Mouse (Mus musculus): ENCODE data around the gene Gm37419. TPM values are rescaled to one million over a fixed set of nuclear protein-coding genes. Genes with fewer than 3 reads are reported as not detected.

Gene Gm37419
- polyA plus RNA-seq, 1 experiment from 2014 or later, result not detected

GRCm38 (mm10) chr16:23987341-23988156, 733 bp upstream of the Gm37419 start:
- no peaks in the 10 kb centered on the region for H3K36me3 ChIP-seq (replicated peaks)
- H3K27ac ChIP-seq (replicated peaks), result peak overlapping the region; percentile 92
- peaks cover 100% of the 10 kb centered on the region for H3K27me3 ChIP-seq
- ATAC-seq (ENCODE audit: insufficient read depth), result no peak
- under 1% methylated on average over 64 of the region's 64 CpGs for WGBS (ENCODE audit: insufficient replicate concordance)
- H3K9me3 ChIP-seq (replicated peaks), result no peaks in the 10 kb centered on the region
- H3K4me1 ChIP-seq (replicated peaks), result peaks cover 31% of the 10 kb centered on the region
- peak overlapping the region; percentile 91 for H3K4me2 ChIP-seq
- H3K4me3 ChIP-seq (replicated peaks), result peak overlapping the region; percentile 68
- peak overlapping the region; percentile 79 for H3K9ac ChIP-seq

- Histone ChIP-seq H3K9me3 (replicated peaks) (no peaks in the 10 kb centered on the region), H3K36me3 (replicated peaks) (no peaks in the 10 kb centered on the region), H3K4me3 (replicated peaks) (peak overlapping the region; percentile 68), H3K27me3 (peaks cover 99% of the 10 kb centered on the region), H3K4me1 (replicated peaks) (peaks cover 35% of the 10 kb centered on the region), H3K27ac (replicated peaks) (peak overlapping the region; percentile 92), H3K4me2 (peak overlapping the region; percentile 91), H3K9ac (peak overlapping the region; percentile 79)
- ATAC-seq (ENCODE audit: insufficient read depth), result no peak
- WGBS (ENCODE audit: insufficient replicate concordance), result 0% methylated on average over 13 of the region's 13 CpGs
Observed at GRCm38 (mm10) chr16:23988157-23988465, 171 bp upstream of the Gm37419 start.

- 11% methylated on average over 25 of the region's 25 CpGs for WGBS (ENCODE audit: insufficient replicate concordance)
- Histone ChIP-seq H3K9ac (peak overlapping the region; percentile 42), H3K36me3 (replicated peaks) (no peaks in the 10 kb centered on the region), H3K4me1 (replicated peaks) (peaks cover 33% of the 10 kb centered on the region), H3K9me3 (replicated peaks) (no peaks in the 10 kb centered on the region), H3K27me3 (peaks cover 94% of the 10 kb centered on the region), H3K4me2 (peak overlapping the region; percentile 91), H3K4me3 (replicated peaks) (peak overlapping the region; percentile 68), H3K27ac (replicated peaks) (peak overlapping the region; percentile 92)
- ATAC-seq (ENCODE audit: insufficient read depth), result no peak
Observed at GRCm38 (mm10) chr16:23989209-23990160, 1.2 kb downstream of the Gm37419 start.

- Histone ChIP-seq H3K4me2 (peak overlapping the region; percentile 91), H3K36me3 (replicated peaks) (no peaks in the 10 kb centered on the region), H3K27me3 (peaks cover 85% of the 10 kb centered on the region), H3K4me1 (replicated peaks) (peaks cover 33% of the 10 kb centered on the region), H3K4me3 (replicated peaks) (peak overlapping the region; percentile 68), H3K27ac (replicated peaks) (peak overlapping the region; percentile 92), H3K9me3 (replicated peaks) (no peaks in the 10 kb centered on the region), H3K9ac (no peak overlapping the region)
- 37% methylated on average over 11 of the region's 11 CpGs for WGBS (ENCODE audit: insufficient replicate concordance)
- no peak for ATAC-seq (ENCODE audit: insufficient read depth)
Observed at GRCm38 (mm10) chr16:23990161-23990970, 2.1 kb downstream of the Gm37419 start.

GRCm38 (mm10) chr16:23991170-23991569, 2.9 kb downstream of the Gm37419 start:
- 4% methylated on average over 4 of the region's 4 CpGs for WGBS (ENCODE audit: insufficient replicate concordance)
- H3K4me1 ChIP-seq (replicated peaks), result peaks cover 33% of the 10 kb centered on the region
- H3K27ac ChIP-seq (replicated peaks), result no peak overlapping the region
- H3K27me3 ChIP-seq, result peaks cover 77% of the 10 kb centered on the region
- H3K4me2 ChIP-seq, result peak overlapping the region; percentile 17; the same call in 1 of the 2 replicates
- ATAC-seq (ENCODE audit: insufficient read depth), result no peak
- H3K9ac ChIP-seq, result no peak overlapping the region
- H3K4me3 ChIP-seq (replicated peaks), result no peak overlapping the region
- no peaks in the 10 kb centered on the region for H3K36me3 ChIP-seq (replicated peaks)
- no peaks in the 10 kb centered on the region for H3K9me3 ChIP-seq (replicated peaks)

GRCm38 (mm10) chr16:23991846-23992580, 3.7 kb downstream of the Gm37419 start:
- H3K9me3 ChIP-seq (replicated peaks), result no peaks in the 10 kb centered on the region
- 60% methylated on average over 14 of the region's 14 CpGs for WGBS (ENCODE audit: insufficient replicate concordance)
- no peak for ATAC-seq (ENCODE audit: insufficient read depth)
- H3K36me3 ChIP-seq (replicated peaks), result no peaks in the 10 kb centered on the region
- H3K27ac ChIP-seq (replicated peaks), result 0 out of 2 replicates have a peak overlapping the region, but pooled peaks have one; percentile 3
- no peak overlapping the region for H3K4me3 ChIP-seq (replicated peaks)
- H3K9ac ChIP-seq, result no peak overlapping the region
- H3K4me1 ChIP-seq (replicated peaks), result peaks cover 33% of the 10 kb centered on the region
- no peak overlapping the region for H3K4me2 ChIP-seq
- H3K27me3 ChIP-seq, result peaks cover 69% of the 10 kb centered on the region

- Histone ChIP-seq H3K9ac (no peak overlapping the region), H3K27ac (replicated peaks) (peak overlapping the region; percentile 31; the same call in 1 of the 2 replicates), H3K9me3 (replicated peaks) (no peaks in the 10 kb centered on the region), H3K36me3 (replicated peaks) (no peaks in the 10 kb centered on the region), H3K4me1 (replicated peaks) (peaks cover 23% of the 10 kb centered on the region; the same call in 1 of the 2 replicates), H3K4me3 (replicated peaks) (no peak overlapping the region), H3K4me2 (peak overlapping the region; percentile 33), H3K27me3 (peaks cover 52% of the 10 kb centered on the region)
- ATAC-seq (ENCODE audit: insufficient read depth), result peak; percentile 41
- 23% methylated on average over 17 of the region's 17 CpGs for WGBS (ENCODE audit: insufficient replicate concordance)
Observed at GRCm38 (mm10) chr16:23993351-23994321, 5.4 kb downstream of the Gm37419 start.

- no peaks in the 10 kb centered on the region for H3K9me3 ChIP-seq (replicated peaks)
- peaks cover 15% of the 10 kb centered on the region; the same call in 1 of the 2 replicates for H3K4me1 ChIP-seq (replicated peaks)
- H3K9ac ChIP-seq, result no peak overlapping the region
- H3K4me3 ChIP-seq (replicated peaks), result no peak overlapping the region
- H3K4me2 ChIP-seq, result no peak overlapping the region
- H3K27ac ChIP-seq (replicated peaks), result no peak overlapping the region
- no peak for ATAC-seq (ENCODE audit: insufficient read depth)
- 70% methylated on average over 7 of the region's 7 CpGs for WGBS (ENCODE audit: insufficient replicate concordance)
- peaks cover 25% of the 10 kb centered on the region for H3K27me3 ChIP-seq
- H3K36me3 ChIP-seq (replicated peaks), result no peaks in the 10 kb centered on the region
Observed at GRCm38 (mm10) chr16:23996342-23996741, 8.1 kb downstream of the Gm37419 start.

- Histone ChIP-seq H3K9me3 (replicated peaks) (no peaks in the 10 kb centered on the region), H3K36me3 (replicated peaks) (no peaks in the 10 kb centered on the region), H3K27ac (replicated peaks) (no peak overlapping the region), H3K4me3 (replicated peaks) (no peak overlapping the region), H3K27me3 (peaks cover 16% of the 10 kb centered on the region), H3K9ac (no peak overlapping the region), H3K4me1 (replicated peaks) (peaks cover 10% of the 10 kb centered on the region; the same call in 1 of the 2 replicates), H3K4me2 (no peak overlapping the region)
- ATAC-seq (ENCODE audit: insufficient read depth), result no peak
- WGBS (ENCODE audit: insufficient replicate concordance), result 57% methylated on average over 3 of the region's 3 CpGs
Observed at GRCm38 (mm10) chr16:23997228-23997627, 8.9 kb downstream of the Gm37419 start.

Data from liver, embryonic 15.5 days (tissue).